Mouse (Mus musculus) brain, embryonic 14.5 days (tissue): ENCODE data around the gene Sgsm1.

Experiments
- CTCF ChIP-seq: fragments of 200-500 bp; IDR thresholded peaks from 2 replicates; pipeline ENCODE4 v1.5.1; 2012; ENCODE audit warnings: inconsistent platforms, mild to moderate bottlenecking, moderate library complexity, borderline replicate concordance; ENCODE audit not compliant: insufficient read depth, insufficient read length; ENCODE audit errors: extremely low read depth
- POLR2A ChIP-seq: fragments of 200-500 bp; IDR thresholded peaks from 2 replicates; pipeline ENCODE4 v1.6.1; 2012; ENCODE audit warnings: mild to moderate bottlenecking, inconsistent platforms, borderline replicate concordance; ENCODE audit not compliant: poor library complexity, insufficient read depth, insufficient read length, severe bottlenecking; ENCODE audit errors: extremely low read depth

DNA sequence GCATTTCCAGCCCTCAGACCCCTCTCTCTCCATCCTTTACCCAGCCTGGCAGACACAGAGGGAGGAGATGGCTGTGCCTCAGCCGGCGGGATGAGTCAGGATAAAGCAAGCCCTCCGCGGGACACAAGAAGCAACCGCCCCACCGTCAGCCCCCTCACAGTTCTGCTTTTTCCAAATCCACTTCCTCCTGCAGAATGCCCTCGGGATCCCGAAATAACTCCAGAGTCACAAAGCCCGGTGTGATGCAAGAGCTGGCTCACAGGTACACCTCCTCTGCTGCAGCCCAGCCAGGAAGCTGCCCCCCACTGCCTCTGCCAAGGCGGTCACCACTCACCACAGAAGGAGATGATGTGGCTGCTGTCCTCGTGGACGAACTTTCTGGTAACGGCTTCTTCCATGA lies 22.1 kb downstream of the Sgsm1 start:
- no peak for TF ChIP-seq CTCF
- no peak for TF ChIP-seq POLR2A
